In genomic region chr13:56006827-56007226, GRCm38 (mm10) we compare ENCODE assay signal across 18 mouse cellular contexts.
DNase-seq lines count a peak whose midpoint lies in the region; ATAC-seq and TF ChIP-seq lines count a peak whose summit lies in the region.
"Had no signal": no experiment of that assay in that cellular context is flagged by ENCODE, and none has a peak within 500 bp of the region (broad histone marks: within the 10 kb centered on the region; RNA-seq: fewer than 3 reads in every experiment).

No protein-coding gene starts in this region.

- no peak overlapping the region for H3K4me3 ChIP-seq in forebrain, postnatal 0 days (ENCODE audit: low read depth, low read length)
- H3K4me3 ChIP-seq in stomach, postnatal 0 days (ENCODE audit: low read depth, low read length), result no peak overlapping the region
- H3K4me3 ChIP-seq: embryonic facial prominence, embryonic 12.5 days; heart, embryonic 13.5 days; hindbrain, embryonic 15.5 days had no signal

- WGBS in forebrain, postnatal 0 days, result 53% methylated on average over 2 of the region's 2 CpGs
- WGBS in stomach, postnatal 0 days, result 51% methylated on average over 2 of the region's 2 CpGs

- no peak for TF ChIP-seq EP300 in stomach, postnatal 0 days (optimal IDR thresholded peaks at IDR 0.05)

- peak; percentile 32 for DNase-seq in layer of hippocampus, adult 9-11 months
- DNase-seq in layer of hippocampus, postnatal 25 days (ENCODE audit: extremely low spot score in 1 of 2, low spot score in 1 of 2), result no peak
- peak; percentile 65 for DNase-seq in NIH3T3 (ENCODE audit: low read depth)
- DNase-seq in forebrain, postnatal 0 days, result peak; percentile 61
- no peak for DNase-seq in kidney, postnatal 4 days
- no peak for DNase-seq in stomach, postnatal 0 days (ENCODE audit: low spot score)
- DNase-seq: adrenal gland, adult 2 months; adrenal gland, postnatal 25 days; B cell, adult 2 months; cerebellum, adult 11 months; cerebellum, adult 8-10 months; cerebellum, postnatal 25 days; gastrocnemius, postnatal 36 days; heart, postnatal 36 days had no signal

- no peaks in the 10 kb centered on the region for H3K4me1 ChIP-seq in forebrain, postnatal 0 days (ENCODE audit: insufficient read depth)
- H3K4me1 ChIP-seq in stomach, postnatal 0 days (replicated peaks; ENCODE audit: control insufficient read depth, insufficient read depth), result peaks cover 3% of the 10 kb centered on the region; the same call in 1 of the 2 replicates

- no peak overlapping the region for H3K4me2 ChIP-seq in forebrain, postnatal 0 days (ENCODE audit: low read depth)
- H3K4me2 ChIP-seq in stomach, postnatal 0 days (replicated peaks; ENCODE audit: low read depth), result no peak overlapping the region
- H3K4me2 ChIP-seq: embryonic facial prominence, embryonic 12.5 days; heart, embryonic 13.5 days; hindbrain, embryonic 15.5 days had no signal

- no peak overlapping the region for H3K27ac ChIP-seq in forebrain, postnatal 0 days (ENCODE audit: low read depth, low read length)
- H3K27ac ChIP-seq in stomach, postnatal 0 days (replicated peaks), result no peak overlapping the region
- H3K27ac ChIP-seq: embryonic facial prominence, embryonic 12.5 days; heart, embryonic 13.5 days; hindbrain, embryonic 15.5 days had no signal

- no peaks in the 10 kb centered on the region for H3K9me3 ChIP-seq in forebrain, postnatal 0 days (ENCODE audit: low read length)
- no peaks in the 10 kb centered on the region for H3K9me3 ChIP-seq in stomach, postnatal 0 days (ENCODE audit: control insufficient read depth, low read length)
- H3K9me3 ChIP-seq: embryonic facial prominence, embryonic 12.5 days; heart, embryonic 13.5 days; hindbrain, embryonic 15.5 days had no signal

- no peak overlapping the region for H3K9ac ChIP-seq in forebrain, postnatal 0 days
- no peak overlapping the region for H3K9ac ChIP-seq in stomach, postnatal 0 days (ENCODE audit: low read length)
- H3K9ac ChIP-seq: embryonic facial prominence, embryonic 12.5 days; heart, embryonic 13.5 days; hindbrain, embryonic 15.5 days had no signal

- ATAC-seq in forebrain, postnatal 0 days, result peak; percentile 68
- no peak for ATAC-seq in stomach, postnatal 0 days (ENCODE audit: low FRiP score, low TSS enrichment)
- ATAC-seq: intestine, embryonic 16.5 days had no signal

- H3K36me3 ChIP-seq in forebrain, postnatal 0 days (ENCODE audit: insufficient read depth), result no peaks in the 10 kb centered on the region
- H3K36me3 ChIP-seq in stomach, postnatal 0 days (ENCODE audit: control insufficient read depth, insufficient read depth, low read length), result no peaks in the 10 kb centered on the region
- H3K36me3 ChIP-seq: embryonic facial prominence, embryonic 12.5 days; heart, embryonic 13.5 days; hindbrain, embryonic 15.5 days had no signal

- H3K27me3 ChIP-seq in forebrain, postnatal 0 days (ENCODE audit: insufficient read depth, low read length), result no peaks in the 10 kb centered on the region
- no peaks in the 10 kb centered on the region for H3K27me3 ChIP-seq in stomach, postnatal 0 days (ENCODE audit: control insufficient read depth, insufficient read depth, low read length)
- H3K27me3 ChIP-seq: embryonic facial prominence, embryonic 12.5 days; hindbrain, embryonic 15.5 days had no signal

- no peak for TF ChIP-seq CTCF in forebrain, postnatal 0 days (IDR thresholded peaks at IDR 0.05; ENCODE audit: low read depth)
- no peak for TF ChIP-seq CTCF in stomach, postnatal 0 days (IDR thresholded peaks at IDR 0.05; ENCODE audit: low read depth)

Comparison
In these comparisons a context has a peak if more than half of its experiments do, and no peak if none do; other contexts are left out.
1. DNase-seq: peak in layer of hippocampus, adult 9-11 months (single experiment), NIH3T3 (single experiment) and forebrain, postnatal 0 days (single experiment); none in layer of hippocampus, postnatal 25 days (0 of 2), kidney, postnatal 4 days (0 of 2) and stomach, postnatal 0 days (single experiment).